Mouse (Mus musculus): ENCODE results near the gene Eif4a3.
"Not testable (repeated sequence)": the region's sequence is repeated elsewhere in the genome, so short reads cannot be mapped to it uniquely, and the experiment has no call there.

Gene Eif4a3

GRCm38 (mm10) chr11:119245543-119245942 lies 54.3 kb downstream of the Eif4a3 start:
- DNase-seq (ENCODE audit: low spot score in 2 of 2) = not testable (repeated sequence)

GRCm38 (mm10) chr11:119239480-119239879 lies 60.4 kb downstream of the Eif4a3 start:
- DNase-seq (ENCODE audit: low spot score in 2 of 2) = no peak

All from spleen, postnatal 14 days (tissue).